Mouse (Mus musculus): ENCODE measurements at regions not wholly inside any gene's neighbourhood (a gene's known extent, or its start where the extent isn't known, plus 50 kb on each side); places are given as distances from the start of the nearest gene placed in this dataset.

DNA sequence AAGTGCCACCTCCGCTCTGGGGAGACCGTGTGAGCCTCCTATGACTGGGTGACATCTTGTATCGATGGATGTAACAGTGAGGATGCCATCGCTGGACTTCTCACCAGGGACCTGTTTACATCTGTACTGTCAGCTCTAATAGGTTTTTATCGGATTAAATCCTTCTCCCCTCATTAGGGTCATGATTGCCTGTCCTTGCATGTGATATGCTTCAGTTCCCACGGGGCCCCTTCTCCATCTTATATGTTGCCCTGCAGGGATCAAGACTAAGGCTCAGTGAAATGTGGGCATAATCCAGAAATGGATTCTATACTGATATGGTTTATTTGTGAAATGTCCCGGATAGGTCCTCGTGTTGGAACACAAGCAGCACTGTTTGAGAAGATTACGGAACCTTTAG, 323.7 kb upstream of the Noct start:
- H3K36me3 ChIP-seq (ENCODE audit: control insufficient read depth, insufficient read depth, low read length) = no peaks in the 10 kb centered on the region
- H3K9me3 ChIP-seq (ENCODE audit: control insufficient read depth, low read length) = no peaks in the 10 kb centered on the region
- ATAC-seq (ENCODE audit: insufficient read depth, low FRiP score, low TSS enrichment) (no peak), DNase-seq (ENCODE audit: low spot score) (no peak)
- no peaks in the 10 kb centered on the region for H3K27me3 ChIP-seq (ENCODE audit: control insufficient read depth, insufficient read depth, low read length)
- H3K9ac ChIP-seq (ENCODE audit: low read length) = no peak overlapping the region
- WGBS = 86% methylated on average over 9 of the region's 9 CpGs
- no peak overlapping the region for H3K4me2 ChIP-seq (ENCODE audit: low read depth)
- H3K4me3 ChIP-seq (ENCODE audit: low read depth, low read length) = no peak overlapping the region
- no peaks in the 10 kb centered on the region for H3K4me1 ChIP-seq (ENCODE audit: control insufficient read depth, insufficient read depth, low read length)
- H3K27ac ChIP-seq (ENCODE audit: low read depth, low read length) = no peak overlapping the region

DNA sequence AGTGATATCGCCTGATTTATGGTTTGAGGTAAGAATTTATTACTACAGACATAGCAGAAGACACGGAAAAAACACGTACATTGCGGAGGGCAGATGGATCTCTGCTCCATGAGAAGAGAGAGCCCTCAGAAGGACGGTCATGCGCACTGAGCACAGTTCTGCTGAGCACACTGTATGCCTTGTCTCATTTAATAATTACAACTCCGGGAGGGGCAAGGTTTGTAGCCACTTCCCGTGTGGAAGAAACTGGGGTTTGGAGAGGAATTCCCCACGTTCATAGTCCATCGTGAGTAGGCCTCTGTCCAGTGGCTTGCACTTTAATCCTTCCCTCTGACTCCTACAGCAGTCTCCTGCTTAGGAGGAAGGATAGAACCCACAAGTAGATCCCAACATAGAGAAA, 322.9 kb upstream of the Noct start:
- no peak overlapping the region for H3K4me3 ChIP-seq (ENCODE audit: low read depth, low read length)
- H3K27ac ChIP-seq (ENCODE audit: low read depth, low read length) = no peak overlapping the region
- no peak overlapping the region for H3K4me2 ChIP-seq (ENCODE audit: low read depth)
- H3K9ac ChIP-seq (ENCODE audit: low read length) = no peak overlapping the region
- no peaks in the 10 kb centered on the region for H3K27me3 ChIP-seq (ENCODE audit: control insufficient read depth, insufficient read depth, low read length)
- H3K36me3 ChIP-seq (ENCODE audit: control insufficient read depth, insufficient read depth, low read length) = no peaks in the 10 kb centered on the region
- H3K9me3 ChIP-seq (ENCODE audit: control insufficient read depth, low read length) = no peaks in the 10 kb centered on the region
- H3K4me1 ChIP-seq (ENCODE audit: control insufficient read depth, insufficient read depth, low read length) = 0 out of 2 replicates have a peak, but pooled peaks cover under 1% of the 10 kb centered on the region
- ATAC-seq (ENCODE audit: insufficient read depth, low FRiP score, low TSS enrichment) (no peak), DNase-seq (ENCODE audit: low spot score) (no peak)
- 95% methylated on average over 10 of the region's 10 CpGs for WGBS

DNA sequence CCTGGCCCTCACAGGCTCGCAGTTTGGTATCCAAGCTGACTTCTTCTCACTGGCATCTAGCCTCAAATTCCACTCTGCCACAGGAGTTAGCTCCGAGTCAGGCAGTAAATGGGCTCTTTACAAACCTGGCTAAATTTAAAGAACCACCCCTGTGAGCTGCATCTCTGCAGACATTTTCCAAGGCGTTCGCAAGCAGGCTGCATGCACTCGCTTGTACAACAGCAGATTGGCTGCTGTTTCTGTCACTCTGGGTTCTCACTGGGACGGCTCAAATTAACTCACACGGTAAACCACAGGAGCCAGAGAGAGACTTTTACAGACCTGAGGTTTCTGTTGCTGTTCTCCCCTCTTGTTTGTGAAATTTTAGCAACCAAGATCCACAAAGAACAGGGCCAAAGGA, 321.3 kb upstream of the Noct start:
- 67% methylated on average over 7 of the region's 7 CpGs for WGBS
- no peak overlapping the region for H3K4me2 ChIP-seq (ENCODE audit: low read depth)
- H3K27ac ChIP-seq (ENCODE audit: low read depth, low read length) = no peak overlapping the region
- H3K9me3 ChIP-seq (ENCODE audit: control insufficient read depth, low read length) = no peaks in the 10 kb centered on the region
- DNase-seq (ENCODE audit: low spot score) (no peak), ATAC-seq (ENCODE audit: insufficient read depth, low FRiP score, low TSS enrichment) (no peak)
- no peak overlapping the region for H3K4me3 ChIP-seq (ENCODE audit: low read depth, low read length)
- 0 out of 2 replicates have a peak, but pooled peaks cover 3% of the 10 kb centered on the region for H3K4me1 ChIP-seq (ENCODE audit: control insufficient read depth, insufficient read depth, low read length)
- no peaks in the 10 kb centered on the region for H3K27me3 ChIP-seq (ENCODE audit: control insufficient read depth, insufficient read depth, low read length)
- H3K36me3 ChIP-seq (ENCODE audit: control insufficient read depth, insufficient read depth, low read length) = no peaks in the 10 kb centered on the region
- no peak overlapping the region for H3K9ac ChIP-seq (ENCODE audit: low read length)

DNA sequence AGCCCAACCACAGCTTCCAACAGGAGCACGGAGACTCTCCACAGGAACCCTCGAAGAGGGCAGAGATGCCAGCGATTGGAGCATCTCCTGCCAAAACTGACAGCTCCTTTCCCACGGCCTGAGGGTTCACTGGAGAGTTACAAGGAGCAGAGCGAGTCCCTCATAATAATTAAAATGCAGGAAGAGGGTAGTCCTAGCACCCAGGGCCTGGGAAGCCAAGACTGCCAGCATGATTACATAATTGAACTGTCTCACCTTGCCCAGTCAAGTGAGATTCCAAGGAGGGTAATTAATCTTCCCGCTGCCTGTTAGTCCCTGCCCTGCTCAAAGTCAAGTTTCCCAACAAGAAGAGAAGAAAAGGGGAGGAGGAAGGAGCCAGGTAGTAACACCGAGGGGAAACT, 319.5 kb upstream of the Noct start:
- Histone ChIP-seq H3K4me2 (ENCODE audit: low read depth) (no peak overlapping the region), H3K4me1 (ENCODE audit: control insufficient read depth, insufficient read depth, low read length) (0 out of 2 replicates have a peak, but pooled peaks cover 3% of the 10 kb centered on the region), H3K27me3 (ENCODE audit: control insufficient read depth, insufficient read depth, low read length) (no peaks in the 10 kb centered on the region), H3K4me3 (ENCODE audit: low read depth, low read length) (no peak overlapping the region), H3K9me3 (ENCODE audit: control insufficient read depth, low read length) (no peaks in the 10 kb centered on the region), H3K9ac (ENCODE audit: low read length) (no peak overlapping the region), H3K27ac (ENCODE audit: low read depth, low read length) (no peak overlapping the region), H3K36me3 (ENCODE audit: control insufficient read depth, insufficient read depth, low read length) (no peaks in the 10 kb centered on the region)
- DNase-seq (ENCODE audit: low spot score) (no peak), ATAC-seq (ENCODE audit: insufficient read depth, low FRiP score, low TSS enrichment) (no peak)
- 26% methylated on average over 7 of the region's 7 CpGs for WGBS

DNA sequence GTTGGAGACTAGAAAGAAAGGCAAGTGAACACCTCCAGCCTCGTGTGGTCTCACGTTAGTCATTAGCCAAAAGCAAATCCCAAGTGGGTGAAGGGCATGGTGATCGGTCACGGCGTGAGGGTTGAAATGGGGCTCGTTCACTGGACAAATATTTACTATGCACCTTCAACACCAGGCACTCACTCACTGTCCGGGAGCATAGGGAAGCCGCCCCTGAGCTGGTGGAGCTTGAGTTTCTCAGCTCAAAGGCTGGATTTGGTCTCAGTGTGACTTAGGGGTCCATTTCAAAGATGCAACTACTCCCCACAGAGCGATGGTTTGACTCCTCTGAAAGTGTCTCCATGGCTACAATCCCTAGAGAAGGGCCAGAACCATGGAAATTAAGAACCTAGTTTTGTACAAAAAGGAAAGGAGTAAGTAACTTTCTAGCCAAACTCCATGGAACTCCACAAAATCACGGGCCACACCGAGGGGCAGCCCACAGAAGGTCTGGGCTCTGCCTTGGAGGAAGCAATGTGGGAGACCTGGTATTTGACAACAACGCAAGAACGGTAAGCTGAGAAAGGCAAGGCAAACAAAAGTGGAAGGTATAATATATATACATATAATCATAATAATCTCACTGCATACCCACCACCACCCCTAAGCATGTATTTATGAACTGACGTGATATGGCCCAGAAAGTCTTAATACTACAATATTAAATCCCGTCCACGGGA, 318.8 kb upstream of the Noct start:
- DNase-seq (ENCODE audit: low spot score) (peak; percentile 25), ATAC-seq (ENCODE audit: insufficient read depth, low FRiP score, low TSS enrichment) (peak; percentile 29; the same call in 1 of the 2 replicates)
- Histone ChIP-seq H3K27me3 (ENCODE audit: control insufficient read depth, insufficient read depth, low read length) (no peaks in the 10 kb centered on the region), H3K4me1 (ENCODE audit: control insufficient read depth, insufficient read depth, low read length) (0 out of 2 replicates have a peak, but pooled peaks cover 3% of the 10 kb centered on the region), H3K36me3 (ENCODE audit: control insufficient read depth, insufficient read depth, low read length) (no peaks in the 10 kb centered on the region), H3K4me2 (ENCODE audit: low read depth) (peak overlapping the region; percentile 25), H3K4me3 (ENCODE audit: low read depth, low read length) (no peak overlapping the region), H3K9ac (ENCODE audit: low read length) (no peak overlapping the region), H3K9me3 (ENCODE audit: control insufficient read depth, low read length) (no peaks in the 10 kb centered on the region), H3K27ac (ENCODE audit: low read depth, low read length) (no peak overlapping the region)
- WGBS = 15% methylated on average over 16 of the region's 16 CpGs

- Histone ChIP-seq H3K9ac (ENCODE audit: low read length) (peak overlapping the region; percentile 16), H3K9me3 (ENCODE audit: control insufficient read depth, low read length) (no peaks in the 10 kb centered on the region), H3K4me3 (ENCODE audit: low read depth, low read length) (peak overlapping the region; percentile 4), H3K27me3 (ENCODE audit: control insufficient read depth, insufficient read depth, low read length) (no peaks in the 10 kb centered on the region), H3K27ac (ENCODE audit: low read depth, low read length) (no peak overlapping the region), H3K36me3 (ENCODE audit: control insufficient read depth, insufficient read depth, low read length) (no peaks in the 10 kb centered on the region), H3K4me2 (ENCODE audit: low read depth) (peak overlapping the region; percentile 28), H3K4me1 (ENCODE audit: control insufficient read depth, insufficient read depth, low read length) (0 out of 2 replicates have a peak, but pooled peaks cover 3% of the 10 kb centered on the region)
- ATAC-seq (ENCODE audit: insufficient read depth, low FRiP score, low TSS enrichment) (peak; percentile 55), DNase-seq (ENCODE audit: low spot score) (peak; percentile 91)
- 15% methylated on average over 32 of the region's 32 CpGs for WGBS
Measured at GRCm38 (mm10) chr3:50905993-50906831, 318.0 kb upstream of the Noct start.

DNA sequence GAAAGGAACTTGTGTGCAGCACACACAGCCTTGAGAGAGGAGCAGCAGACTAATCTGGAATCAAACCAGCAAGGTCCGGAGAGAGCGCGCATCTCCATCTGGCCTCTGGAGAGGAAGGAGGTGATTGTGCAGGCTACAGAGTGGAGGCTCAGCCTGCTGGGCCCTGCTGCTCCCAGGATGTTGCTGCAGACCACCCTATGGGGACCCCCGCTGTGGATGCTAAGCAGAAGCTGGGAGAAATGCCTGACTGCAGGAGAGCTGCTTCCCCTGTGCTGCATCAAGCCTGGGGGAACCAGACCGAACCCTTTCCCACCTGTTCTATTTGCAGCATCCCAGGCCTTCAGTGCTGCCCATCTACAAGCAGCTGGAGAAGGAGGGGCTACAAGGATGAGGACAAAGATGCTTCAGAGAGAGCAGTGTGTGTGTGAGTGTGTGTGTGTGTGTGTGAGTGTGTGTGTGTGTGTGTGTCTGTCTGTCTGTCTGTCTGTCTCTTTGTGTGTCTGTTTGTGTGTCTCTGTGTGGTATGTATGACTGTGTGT, 311.2 kb upstream of the Noct start:
- H3K4me1 ChIP-seq (ENCODE audit: control insufficient read depth, insufficient read depth, low read length) = no peaks in the 10 kb centered on the region
- no peak overlapping the region for H3K27ac ChIP-seq (ENCODE audit: low read depth, low read length)
- no peak overlapping the region for H3K4me3 ChIP-seq (ENCODE audit: low read depth, low read length)
- H3K4me2 ChIP-seq (ENCODE audit: low read depth) = no peak overlapping the region
- H3K27me3 ChIP-seq (ENCODE audit: control insufficient read depth, insufficient read depth, low read length) = no peaks in the 10 kb centered on the region
- no peaks in the 10 kb centered on the region for H3K9me3 ChIP-seq (ENCODE audit: control insufficient read depth, low read length)
- WGBS = 75% methylated on average over 5 of the region's 5 CpGs
- ATAC-seq (ENCODE audit: insufficient read depth, low FRiP score, low TSS enrichment) (no peak), DNase-seq (ENCODE audit: low spot score) (no peak)
- H3K36me3 ChIP-seq (ENCODE audit: control insufficient read depth, insufficient read depth, low read length) = no peaks in the 10 kb centered on the region
- H3K9ac ChIP-seq (ENCODE audit: low read length) = no peak overlapping the region

- Histone ChIP-seq H3K4me2 (ENCODE audit: low read depth) (no peak overlapping the region), H3K4me1 (ENCODE audit: control insufficient read depth, insufficient read depth, low read length) (no peaks in the 10 kb centered on the region), H3K27ac (ENCODE audit: low read depth, low read length) (no peak overlapping the region), H3K9ac (ENCODE audit: low read length) (no peak overlapping the region), H3K4me3 (ENCODE audit: low read depth, low read length) (no peak overlapping the region), H3K27me3 (ENCODE audit: control insufficient read depth, insufficient read depth, low read length) (no peaks in the 10 kb centered on the region), H3K36me3 (ENCODE audit: control insufficient read depth, insufficient read depth, low read length) (no peaks in the 10 kb centered on the region), H3K9me3 (ENCODE audit: control insufficient read depth, low read length) (no peaks in the 10 kb centered on the region)
- 71% methylated on average over 14 of the region's 14 CpGs for WGBS
- no peak for DNase-seq (ENCODE audit: low spot score)
- no peak; the same call in 1 of the 2 replicates for ATAC-seq (ENCODE audit: insufficient read depth, low FRiP score, low TSS enrichment)
Measured at GRCm38 (mm10) chr3:50914866-50915365, 309.3 kb upstream of the Noct start.
